Mouse (Mus musculus) layer of hippocampus, postnatal 25 days (tissue): ENCODE measurements around the gene Ethe1. TPM values are rescaled to one million over a fixed set of nuclear protein-coding genes. Genes with fewer than 3 reads are reported as not detected.

Experiments
- DNase-seq, 2 experiments: peaks; one replicate each; pipeline ENCODE4 v3.0.0; 2022; ENCODE audit warnings: mixed read lengths in 2 of 2, low spot score in 1 of 2; ENCODE audit errors: extremely low spot score in 1 of 2
- total RNA-seq, 2 experiments: library from RNA; stranded (reverse); gene quantifications; 2 replicates each; pipeline ENCODE4 v1.2.3; 2021

Gene Ethe1
- total RNA-seq, result 10 to 100 TPM in 1 of 2 experiments, 1 to 10 TPM in 1; 9.0 to 11.5 TPM

- peak; percentile 76 to 82 for DNase-seq
Observed at GRCm38 (mm10) chr7:24587330-24588105, at the start of gene Ethe1, which contains the start of gene Zfp575. Ethe1 (plus strand) TSS chr7:24587543. Zfp575 (minus strand) TSS chr7:24587641.

GRCm38 (mm10) chr7:24537591-24537990, 49.8 kb upstream of the Ethe1 start:
- DNase-seq, result no peak

- no peak for DNase-seq
Observed at GRCm38 (mm10) chr7:24538154-24538553, 49.2 kb upstream of the Ethe1 start.

- DNase-seq, result no peak
Observed at GRCm38 (mm10) chr7:24538701-24539100, 48.6 kb upstream of the Ethe1 start.

- DNase-seq, result no peak
Observed at GRCm38 (mm10) chr7:24539686-24540085, 47.7 kb upstream of the Ethe1 start.

GRCm38 (mm10) chr7:24544506-24544905, 42.8 kb upstream of the Ethe1 start:
- DNase-seq, result no peak

GRCm38 (mm10) chr7:24546068-24546614, 41.2 kb upstream of the Ethe1 start, which contains the start of the genes Pinlyp and Xrcc1:
Pinlyp (minus strand) TSS chr7:24546118.
Xrcc1 (plus strand) TSS chr7:24546289.
- DNase-seq, result no peak

- DNase-seq, result peak; percentile 95 to 96
Observed at GRCm38 (mm10) chr7:24546634-24547389, 40.5 kb upstream of the Ethe1 start.

GRCm38 (mm10) chr7:24547534-24548036, 39.8 kb upstream of the Ethe1 start:
- no peak for DNase-seq

GRCm38 (mm10) chr7:24551985-24552759, 35.2 kb upstream of the Ethe1 start:
- no peak for DNase-seq

- DNase-seq, result no peak
Observed at GRCm38 (mm10) chr7:24555786-24556185, 31.6 kb upstream of the Ethe1 start.

- no peak for DNase-seq
Observed at GRCm38 (mm10) chr7:24561450-24561849, 25.9 kb upstream of the Ethe1 start.

- no peak for DNase-seq
Observed at GRCm38 (mm10) chr7:24563191-24563836, 24.0 kb upstream of the Ethe1 start.

GRCm38 (mm10) chr7:24563837-24564206, 23.5 kb upstream of the Ethe1 start:
- no peak for DNase-seq

- DNase-seq, result peak; percentile 34 to 79
Observed at GRCm38 (mm10) chr7:24564607-24565265, 22.6 kb upstream of the Ethe1 start.

- no peak for DNase-seq
Observed at GRCm38 (mm10) chr7:24565627-24566026, 21.7 kb upstream of the Ethe1 start.

- DNase-seq, result no peak
Observed at GRCm38 (mm10) chr7:24566206-24566605, 21.1 kb upstream of the Ethe1 start.

GRCm38 (mm10) chr7:24568512-24568911, 18.8 kb upstream of the Ethe1 start:
- DNase-seq, result no peak

GRCm38 (mm10) chr7:24571071-24571470, 16.3 kb upstream of the Ethe1 start:
- no peak for DNase-seq
